Mouse (Mus musculus) cerebellum, adult 2 months (tissue): ENCODE measurements at regions not wholly inside any gene's neighbourhood (a gene's known extent, or its start where the extent isn't known, plus 50 kb on each side); places are given as distances from the start of the nearest gene placed in this dataset.

Source experiments
- CTCF ChIP-seq: fragments of 200-500 bp; IDR thresholded peaks from 2 replicates; pipeline ENCODE4 v1.5.1; 2011; ENCODE audit warnings: low read depth, mild to moderate bottlenecking, control low read depth, low read length, moderate library complexity, borderline replicate concordance; ENCODE audit not compliant: insufficient read depth
- POLR2A ChIP-seq: fragments of 200-500 bp; IDR thresholded peaks from 2 replicates; pipeline ENCODE4 v1.6.1; 2011; ENCODE audit warnings: low read length, control low read depth, borderline replicate concordance; ENCODE audit not compliant: insufficient read depth

DNA sequence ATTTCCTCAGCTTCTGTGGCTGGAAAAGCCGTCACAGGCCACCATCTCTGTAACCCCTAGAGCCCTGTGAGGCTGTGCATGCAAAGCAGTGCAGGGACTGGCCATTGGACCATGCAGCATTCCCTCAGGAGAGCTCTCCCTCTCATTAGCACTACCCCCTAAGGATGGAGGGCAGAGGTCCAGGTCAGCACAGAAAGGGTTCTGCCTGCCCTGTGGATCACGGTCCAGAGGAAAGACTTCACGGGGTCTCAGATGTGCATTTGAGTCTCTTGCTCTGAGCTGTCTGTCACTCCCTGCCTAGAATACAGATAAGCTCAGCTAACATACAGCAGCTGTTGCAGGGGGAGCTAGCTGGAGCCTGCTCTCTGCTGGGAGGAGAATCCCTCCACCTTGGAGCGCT, 151.6 kb downstream of the Usp31 start:
- TF ChIP-seq POLR2A, result no peak
- no peak for TF ChIP-seq CTCF
